Mouse (Mus musculus) heart, embryonic 12.5 days (tissue): ENCODE measurements at regions not wholly inside any gene's neighbourhood (a gene's known extent, or its start where the extent isn't known, plus 50 kb on each side); places are given as distances from the start of the nearest gene placed in this dataset.

Experiments used
- ATAC-seq: fragments of 200-750 bp; cut with Nextera tagmentation; 2 replicates; pipeline ENCODE4 v1.8.0; 2017; ENCODE audit warnings: moderate TSS enrichment, moderate library complexity; ENCODE audit not compliant: insufficient number of reproducible peaks, low FRiP score
- H3K27ac ChIP-seq: fragments of 300-500 bp; sonication (generic); 2 replicates; pipeline ENCODE4 v1.5.1; 2016; ENCODE audit warnings: mild to moderate bottlenecking, moderate library complexity; ENCODE audit not compliant: poor library complexity, severe bottlenecking
- H3K27me3 ChIP-seq: fragments of 300-500 bp; sonication (generic); replicated peaks from 2 replicates; pipeline ENCODE4 v1.6.1; 2016; ENCODE audit warnings: mild to moderate bottlenecking, moderate library complexity
- H3K36me3 ChIP-seq: fragments of 300-500 bp; sonication (generic); 2 replicates; pipeline ENCODE4 v1.6.1; 2016; ENCODE audit warnings: mild to moderate bottlenecking, moderate library complexity
- H3K4me1 ChIP-seq: fragments of 300-500 bp; sonication (generic); replicated peaks from 2 replicates; pipeline ENCODE4 v1.6.1; 2016; ENCODE audit warnings: mild to moderate bottlenecking
- H3K4me2 ChIP-seq: fragments of 300-500 bp; sonication (generic); 2 replicates; pipeline ENCODE4 v1.6.1; 2016; ENCODE audit warnings: mild to moderate bottlenecking, moderate library complexity
- H3K4me3 ChIP-seq: fragments of 300-500 bp; sonication (generic); 2 replicates; pipeline ENCODE4 v1.5.1; 2016; ENCODE audit warnings: mild to moderate bottlenecking
- H3K9ac ChIP-seq: fragments of 300-500 bp; sonication (generic); 2 replicates; pipeline ENCODE4 v1.6.1; 2016; ENCODE audit warnings: mild to moderate bottlenecking, moderate library complexity
- H3K9me3 ChIP-seq: fragments of 300-500 bp; sonication (generic); replicated peaks from 2 replicates; pipeline ENCODE4 v1.6.1; 2016; ENCODE audit warnings: mild to moderate bottlenecking, moderate library complexity
- WGBS: fragments of 180-500 bp; shearing (Covaris S2); methylation state at CpG from one replicate; pipeline ENCODE4 v1.1.7; 2016; 5-methylcytosine and 5-hydroxymethylcytosine counted together

GRCm38 (mm10) chr15:85652431-85652830 is 70.2 kb upstream of the Wnt7b start:
- Histone ChIP-seq H3K4me1 (peaks cover 24% of the 10 kb centered on the region), H3K27me3 (peaks cover 20% of the 10 kb centered on the region), H3K4me2 (no peak overlapping the region), H3K36me3 (no peaks in the 10 kb centered on the region), H3K27ac (no peak overlapping the region), H3K4me3 (no peak overlapping the region), H3K9ac (no peak overlapping the region), H3K9me3 (no peaks in the 10 kb centered on the region)
- ATAC-seq = no peak
- WGBS = 86% methylated on average over 5 of the region's 5 CpGs

- Histone ChIP-seq H3K4me2 (peak overlapping the region; percentile 68), H3K9me3 (no peaks in the 10 kb centered on the region), H3K9ac (peak overlapping the region; percentile 73), H3K36me3 (no peaks in the 10 kb centered on the region), H3K27ac (peak overlapping the region; percentile 63), H3K4me3 (peak overlapping the region; percentile 41), H3K4me1 (peaks cover 27% of the 10 kb centered on the region), H3K27me3 (peaks cover 17% of the 10 kb centered on the region)
- 70% methylated on average over 9 of the region's 9 CpGs for WGBS
- no peak for ATAC-seq
Observed at GRCm38 (mm10) chr15:85652871-85653337, 70.6 kb upstream of the Wnt7b start.

- Histone ChIP-seq H3K27me3 (peaks cover 24% of the 10 kb centered on the region), H3K36me3 (no peaks in the 10 kb centered on the region), H3K4me2 (peak overlapping the region; percentile 68), H3K4me1 (peaks cover 27% of the 10 kb centered on the region), H3K27ac (peak overlapping the region; percentile 63), H3K9me3 (no peaks in the 10 kb centered on the region), H3K4me3 (peak overlapping the region; percentile 41), H3K9ac (peak overlapping the region; percentile 73)
- WGBS = 31% methylated on average over 32 of the region's 32 CpGs
- ATAC-seq = peak; percentile 74
Observed at GRCm38 (mm10) chr15:85653421-85654401, 71.4 kb upstream of the Wnt7b start.

- peaks cover 29% of the 10 kb centered on the region for H3K27me3 ChIP-seq
- H3K27ac ChIP-seq = no peak overlapping the region
- H3K4me3 ChIP-seq = no peak overlapping the region
Observed at GRCm38 (mm10) chr15:85654791-85655190, 72.5 kb upstream of the Wnt7b start.

GRCm38 (mm10) chr15:85655751-85656167 is 73.5 kb upstream of the Wnt7b start:
- Histone ChIP-seq H3K27me3 (peaks cover 29% of the 10 kb centered on the region), H3K9ac (no peak overlapping the region), H3K4me1 (peaks cover 27% of the 10 kb centered on the region), H3K9me3 (no peaks in the 10 kb centered on the region), H3K4me3 (no peak overlapping the region), H3K4me2 (no peak overlapping the region), H3K27ac (no peak overlapping the region), H3K36me3 (no peaks in the 10 kb centered on the region)
- ATAC-seq = no peak
- 57% methylated on average over 6 of the region's 6 CpGs for WGBS

More at GRCm38 (mm10) chr15:85654791-85655190, 72.5 kb upstream of the Wnt7b start:
- no peak overlapping the region for H3K4me2 ChIP-seq
- peaks cover 27% of the 10 kb centered on the region for H3K4me1 ChIP-seq
- no peak overlapping the region for H3K9ac ChIP-seq
- H3K36me3 ChIP-seq = no peaks in the 10 kb centered on the region
- no peaks in the 10 kb centered on the region for H3K9me3 ChIP-seq
- 82% methylated on average over 3 of the region's 3 CpGs for WGBS
- ATAC-seq = no peak

- Histone ChIP-seq H3K27ac (no peak overlapping the region), H3K9me3 (no peaks in the 10 kb centered on the region), H3K36me3 (no peaks in the 10 kb centered on the region), H3K4me2 (no peak overlapping the region), H3K4me3 (no peak overlapping the region), H3K27me3 (peaks cover 32% of the 10 kb centered on the region), H3K9ac (no peak overlapping the region), H3K4me1 (peaks cover 27% of the 10 kb centered on the region)
- 77% methylated on average over 6 of the region's 6 CpGs for whole genome bisulfite sequencing
- no peak for ATAC-seq
Observed at GRCm38 (mm10) chr15:85656852-85657251, 74.6 kb upstream of the Wnt7b start.

GRCm38 (mm10) chr15:85657441-85657989 is 75.2 kb upstream of the Wnt7b start:
- 61% methylated on average over 8 of the region's 8 CpGs for WGBS

GRCm38 (mm10) chr15:85658101-85658885 is 76.0 kb upstream of the Wnt7b start:
- Histone ChIP-seq H3K4me2 (no peak overlapping the region), H3K36me3 (no peaks in the 10 kb centered on the region), H3K27me3 (peaks cover 45% of the 10 kb centered on the region), H3K9ac (no peak overlapping the region), H3K27ac (no peak overlapping the region), H3K4me3 (no peak overlapping the region), H3K4me1 (peaks cover 19% of the 10 kb centered on the region), H3K9me3 (no peaks in the 10 kb centered on the region)
- 73% methylated on average over 14 of the region's 14 CpGs for WGBS
- no peak for ATAC-seq

More at GRCm38 (mm10) chr15:85657441-85657989, 75.2 kb upstream of the Wnt7b start:
- no peak overlapping the region for H3K27ac ChIP-seq
- no peaks in the 10 kb centered on the region for H3K36me3 ChIP-seq
- peaks cover 39% of the 10 kb centered on the region for H3K27me3 ChIP-seq
- no peaks in the 10 kb centered on the region for H3K9me3 ChIP-seq
- no peak for ATAC-seq
- H3K9ac ChIP-seq = no peak overlapping the region
- no peak overlapping the region for H3K4me3 ChIP-seq
- no peak overlapping the region for H3K4me2 ChIP-seq
- peaks cover 26% of the 10 kb centered on the region for H3K4me1 ChIP-seq

GRCm38 (mm10) chr15:85660528-85661392 is 74.0 kb upstream of the Ppara start:
- H3K4me3 ChIP-seq = no peak overlapping the region
- peak overlapping the region; percentile 37; the same call in 1 of the 2 replicates for H3K4me2 ChIP-seq
- no peak overlapping the region for H3K9ac ChIP-seq
- no peaks in the 10 kb centered on the region for H3K36me3 ChIP-seq
- H3K27ac ChIP-seq = no peak overlapping the region
- H3K9me3 ChIP-seq = no peaks in the 10 kb centered on the region
- H3K27me3 ChIP-seq = peaks cover 63% of the 10 kb centered on the region
- ATAC-seq = no peak
- 0 out of 2 replicates have a peak, but pooled peaks cover 4% of the 10 kb centered on the region for H3K4me1 ChIP-seq
- 21% methylated on average over 45 of the region's 45 CpGs for WGBS

GRCm38 (mm10) chr15:85661393-85661690 is 73.4 kb upstream of the Ppara start:
- Histone ChIP-seq H3K4me2 (no peak overlapping the region), H3K27ac (no peak overlapping the region), H3K9me3 (no peaks in the 10 kb centered on the region), H3K4me1 (0 out of 2 replicates have a peak, but pooled peaks cover 4% of the 10 kb centered on the region), H3K36me3 (no peaks in the 10 kb centered on the region), H3K4me3 (no peak overlapping the region), H3K27me3 (peaks cover 58% of the 10 kb centered on the region), H3K9ac (no peak overlapping the region)
- no peak for ATAC-seq
- WGBS = 68% methylated on average over 2 of the region's 2 CpGs
